Comparison of ENCODE assay signal across 19 mouse cellular contexts in the genomic region with DNA sequence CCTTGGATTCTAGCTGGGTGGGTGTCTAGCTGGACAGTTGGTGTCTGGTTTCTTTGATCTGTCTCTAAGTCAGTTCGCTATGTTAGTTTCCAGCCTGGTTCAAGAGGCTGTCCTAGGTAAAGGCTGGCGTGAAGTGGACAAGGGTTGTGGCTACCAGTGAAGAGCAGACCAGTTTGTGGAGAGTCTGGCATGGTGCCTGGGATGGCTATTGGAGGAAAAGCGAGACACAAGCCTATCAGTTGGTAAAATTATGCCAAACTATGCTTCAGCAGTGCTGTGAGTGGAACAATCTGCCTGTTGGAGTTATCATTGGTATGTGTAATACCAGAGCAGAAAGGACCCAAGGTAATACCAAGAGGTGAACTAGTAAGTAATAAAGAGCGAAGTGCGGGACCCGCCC.
A peak's percentile ranks its signal among the peaks of the same experiment; 100 is the strongest.
DNase-seq lines count a peak whose midpoint lies in the region; ATAC-seq and TF ChIP-seq lines count a peak whose summit lies in the region.
"Had no signal": no experiment of that assay in that cellular context is flagged by ENCODE, and none has a peak within 500 bp of the region (broad histone marks: within the 10 kb centered on the region; RNA-seq: fewer than 3 reads in every experiment).

No protein-coding gene starts in this region.

- H3K36me3 ChIP-seq in forebrain, embryonic 14.5 days (ENCODE audit: control insufficient read depth, insufficient read depth, low read length) = no peaks in the 10 kb centered on the region
- no peaks in the 10 kb centered on the region for H3K36me3 ChIP-seq in forebrain, embryonic 10.5 days (replicated peaks)
- H3K36me3 ChIP-seq in lung, embryonic 14.5 days (ENCODE audit: insufficient read depth) = no peaks in the 10 kb centered on the region
- no peaks in the 10 kb centered on the region for H3K36me3 ChIP-seq in neural tube, embryonic 13.5 days
- H3K36me3 ChIP-seq: embryonic facial prominence, embryonic 10.5 days; heart, embryonic 15.5 days; liver, embryonic 13.5 days had no signal

- ATAC-seq in forebrain, embryonic 14.5 days = no peak
- no peak for ATAC-seq in lung, embryonic 14.5 days (ENCODE audit: insufficient read depth)
- no peak for ATAC-seq in neural tube, embryonic 13.5 days (ENCODE audit: low read depth)
- ATAC-seq: Patski had no signal

- H3K9me3 ChIP-seq in forebrain, embryonic 14.5 days (replicated peaks; ENCODE audit: control insufficient read depth, low read length) = no peaks in the 10 kb centered on the region
- no peaks in the 10 kb centered on the region for H3K9me3 ChIP-seq in forebrain, embryonic 10.5 days
- H3K9me3 ChIP-seq in lung, embryonic 14.5 days (ENCODE audit: low read depth, low read length) = no peaks in the 10 kb centered on the region
- no peaks in the 10 kb centered on the region for H3K9me3 ChIP-seq in neural tube, embryonic 13.5 days
- H3K9me3 ChIP-seq: embryonic facial prominence, embryonic 10.5 days; heart, embryonic 15.5 days; liver, embryonic 13.5 days had no signal

- TF ChIP-seq CTCF in lung, embryonic 14.5 days (IDR thresholded peaks at IDR 0.05; ENCODE audit: low read depth) = no peak

- H3K9ac ChIP-seq in forebrain, embryonic 14.5 days (ENCODE audit: low read length) = no peak overlapping the region
- no peak overlapping the region for H3K9ac ChIP-seq in lung, embryonic 14.5 days
- H3K9ac ChIP-seq in neural tube, embryonic 13.5 days = no peak overlapping the region
- H3K9ac ChIP-seq: heart, embryonic 15.5 days; liver, embryonic 13.5 days had no signal

- WGBS in forebrain, embryonic 14.5 days = 89% methylated on average over 6 of the region's 6 CpGs
- 89% methylated on average over 6 of the region's 6 CpGs for WGBS in forebrain, embryonic 10.5 days
- WGBS in lung, embryonic 14.5 days = 66% methylated on average over 6 of the region's 6 CpGs
- 94% methylated on average over 6 of the region's 6 CpGs for WGBS in neural tube, embryonic 13.5 days

- no peak for DNase-seq in forebrain, embryonic 14.5 days (ENCODE audit: low spot score)
- DNase-seq in forebrain, embryonic 10.5 days (ENCODE audit: extremely low spot score, low spot score) = no peak
- peak; percentile 22 for DNase-seq in lung, embryonic 14.5 days
- no peak for DNase-seq in lung, postnatal 10 days
- DNase-seq in neural tube, embryonic 10.5 days (ENCODE audit: extremely low spot score, low spot score) = no peak
- DNase-seq in urinary bladder, postnatal 14 days (ENCODE audit: low spot score) = no peak
- DNase-seq: adrenal gland, postnatal 36 days; cerebellum, adult 9-11 months; kidney, adult 8-10 months; kidney, postnatal 10 days; liver, embryonic 13.5 days; lung, adult 2 months; right cerebral cortex, postnatal 25 days had no signal

- H3K4me2 ChIP-seq in forebrain, embryonic 14.5 days (ENCODE audit: low read length) = no peak overlapping the region
- no peak overlapping the region for H3K4me2 ChIP-seq in lung, embryonic 14.5 days
- H3K4me2 ChIP-seq in neural tube, embryonic 13.5 days = no peak overlapping the region
- H3K4me2 ChIP-seq: heart, embryonic 15.5 days; liver, embryonic 13.5 days had no signal

- no peaks in the 10 kb centered on the region for H3K27me3 ChIP-seq in forebrain, embryonic 14.5 days (replicated peaks; ENCODE audit: control insufficient read depth, insufficient read depth, low read length)
- H3K27me3 ChIP-seq in forebrain, embryonic 10.5 days (ENCODE audit: poor library complexity, severe bottlenecking) = no peaks in the 10 kb centered on the region
- no peaks in the 10 kb centered on the region for H3K27me3 ChIP-seq in lung, embryonic 14.5 days (ENCODE audit: insufficient read depth, low read length)
- H3K27me3 ChIP-seq in neural tube, embryonic 13.5 days = no peaks in the 10 kb centered on the region
- H3K27me3 ChIP-seq: liver, embryonic 13.5 days; Patski had no signal

- H3K4me3 ChIP-seq in forebrain, embryonic 14.5 days (ENCODE audit: low read depth, low read length) = no peak overlapping the region
- no peak overlapping the region for H3K4me3 ChIP-seq in forebrain, embryonic 10.5 days
- no peak overlapping the region for H3K4me3 ChIP-seq in lung, embryonic 14.5 days (ENCODE audit: low read depth, low read length)
- H3K4me3 ChIP-seq in neural tube, embryonic 13.5 days = no peak overlapping the region
- H3K4me3 ChIP-seq: embryonic facial prominence, embryonic 10.5 days; heart, embryonic 15.5 days; left cerebral cortex, adult 2 months; liver, embryonic 13.5 days had no signal

- peak overlapping the region; percentile 21; the same call in 1 of the 2 replicates for H3K27ac ChIP-seq in forebrain, embryonic 14.5 days (ENCODE audit: low read depth, low read length)
- no peak overlapping the region for H3K27ac ChIP-seq in forebrain, embryonic 10.5 days
- no peak overlapping the region for H3K27ac ChIP-seq in lung, embryonic 14.5 days (ENCODE audit: low read depth)
- H3K27ac ChIP-seq in neural tube, embryonic 13.5 days (replicated peaks) = peak overlapping the region; percentile 57; the same call in 1 of the 2 replicates
- H3K27ac ChIP-seq: embryonic facial prominence, embryonic 10.5 days; heart, embryonic 15.5 days; left cerebral cortex, adult 2 months; liver, embryonic 13.5 days; macrophage had no signal

- peaks cover 58% of the 10 kb centered on the region for H3K4me1 ChIP-seq in forebrain, embryonic 14.5 days (ENCODE audit: control insufficient read depth, insufficient read depth, low read length)
- peaks cover 58% of the 10 kb centered on the region for H3K4me1 ChIP-seq in forebrain, embryonic 10.5 days
- peaks cover 22% of the 10 kb centered on the region for H3K4me1 ChIP-seq in lung, embryonic 14.5 days (ENCODE audit: insufficient read depth)
- peaks cover 87% of the 10 kb centered on the region for H3K4me1 ChIP-seq in neural tube, embryonic 13.5 days (replicated peaks)
- H3K4me1 ChIP-seq: liver, embryonic 13.5 days had no signal

Comparison
In these comparisons a context has a peak if more than half of its experiments do, and no peak if none do; other contexts are left out.
1. H3K27ac ChIP-seq: peak in forebrain, embryonic 14.5 days (single experiment) and neural tube, embryonic 13.5 days (single experiment); none in forebrain, embryonic 10.5 days (single experiment) and lung, embryonic 14.5 days (single experiment).